Mouse (Mus musculus) neutrophil, adult 83 days (primary cell): ENCODE data around the gene Lrrc56. TPM values are rescaled to one million over a fixed set of nuclear protein-coding genes. Genes with fewer than 3 reads are reported as not detected.

Experiments
- total RNA-seq, 2 experiments: library from RNA; stranded (reverse); gene quantifications; one replicate each; pipeline ENCODE4 v1.2.4; 2023

Lrrc56 gene
- total RNA-seq, result 1 to 10 TPM; 3.9 to 6.0 TPM

GRCm38 (mm10) chr7:141193948-141194347 lies at the start of gene Lrrc56, which contains the start of gene Hras:
TSS of gene Lrrc56 (plus strand) at chr7:141194157.
TSS of gene Hras (minus strand) at chr7:141194005.

GRCm38 (mm10) chr7:141172116-141173006 lies 21.6 kb upstream of the Lrrc56 start, which contains the start of gene Rnh1:
TSS of gene Rnh1 (minus strand) at chr7:141172857.

GRCm38 (mm10) chr7:141213605-141214235 lies 19.8 kb downstream of the Lrrc56 start, which contains the start of gene Lmntd2:
TSS of gene Lmntd2 (minus strand) at chr7:141214080.

GRCm38 (mm10) chr7:141215101-141215879 lies 21.3 kb downstream of the Lrrc56 start, which contains the start of gene Rassf7:
TSS of gene Rassf7 (plus strand) at chr7:141215860.

GRCm38 (mm10) chr7:141228279-141229067 lies 34.5 kb downstream of the Lrrc56 start, which contains the start of gene Phrf1:
TSS of gene Phrf1 (plus strand) at chr7:141228784.

Other genes starting within 250 kb of the Lrrc56 start
- 1 to 10 TPM; 1.3 to 2.7 TPM for gene Ifitm5, start 243.9 kb upstream of the Lrrc56 start, total RNA-seq
- gene Gm45717, start 238.2 kb upstream of the Lrrc56 start, total RNA-seq, result not detected
- gene Ifitm2, start 238.2 kb upstream of the Lrrc56 start, total RNA-seq, result 100 to 1,000 TPM; 421 to 568 TPM
- gene Ifitm1, start 226.9 kb upstream of the Lrrc56 start, total RNA-seq, result 100 to 1,000 TPM; 245 to 419 TPM
- gene Ifitm3, start 183.4 kb upstream of the Lrrc56 start, total RNA-seq, result 100 to 1,000 TPM; 508 to 583 TPM
- gene Ifitm6, start 176.2 kb upstream of the Lrrc56 start, total RNA-seq, result 1,000 to 10,000 TPM in 1 of 2 experiments, 100 to 1,000 TPM in 1; 867 to 1,003 TPM
- not detected for gene Gm17387, start 165.0 kb upstream of the Lrrc56 start, total RNA-seq
- gene B4galnt4, start 133.1 kb upstream of the Lrrc56 start, total RNA-seq, result 1 to 10 TPM in 1 of 2 experiments, under 1 TPM in 1; 0.73 to 1.3 TPM
- 1 to 10 TPM; 3.7 to 4.0 TPM for gene Pkp3, start 115.9 kb upstream of the Lrrc56 start, total RNA-seq
- gene Sigirr, start 93.6 kb upstream of the Lrrc56 start, total RNA-seq, result 1 to 10 TPM; 5.3 to 6.2 TPM
- not detected for gene Ano9, start 76.4 kb upstream of the Lrrc56 start, total RNA-seq
- gene Ptdss2, start 71.8 kb upstream of the Lrrc56 start, total RNA-seq, result 10 to 100 TPM; 20.7 to 23.3 TPM
- gene Rnh1, start 21.3 kb upstream of the Lrrc56 start, total RNA-seq, result 10 to 100 TPM; 83.3 to 88.8 TPM
- 10 to 100 TPM; 25.7 to 32.3 TPM for gene Hras, start 152 bp upstream of the Lrrc56 start, total RNA-seq
- gene Lmntd2, start 19.9 kb downstream of the Lrrc56 start, total RNA-seq, result not detected
- 1 to 10 TPM; 4.7 to 7.6 TPM for gene Rassf7, start 21.7 kb downstream of the Lrrc56 start, total RNA-seq
- 10 to 100 TPM; 70.9 to 73.3 TPM for gene Phrf1, start 34.6 kb downstream of the Lrrc56 start, total RNA-seq
- 10 to 100 TPM; 36.2 to 42.0 TPM for gene Irf7, start 72.3 kb downstream of the Lrrc56 start, total RNA-seq
- not detected for gene Cdhr5, start 82.6 kb downstream of the Lrrc56 start, total RNA-seq
- not detected for gene Sct, start 85.0 kb downstream of the Lrrc56 start, total RNA-seq
- not detected for gene Drd4, start 97.8 kb downstream of the Lrrc56 start, total RNA-seq
- gene Deaf1, start 133.5 kb downstream of the Lrrc56 start, total RNA-seq, result 10 to 100 TPM; 24.3 to 35.7 TPM
- gene Tmem80, start 133.6 kb downstream of the Lrrc56 start, total RNA-seq, result 10 to 100 TPM in 1 of 2 experiments, 1 to 10 TPM in 1; 8.5 to 11.1 TPM
- under 1 TPM; 0.26 to 0.60 TPM for gene Eps8l2, start 144.7 kb downstream of the Lrrc56 start, total RNA-seq
- 100 to 1,000 TPM; 644 to 676 TPM for gene Taldo1, start 198.0 kb downstream of the Lrrc56 start, total RNA-seq
- 10 to 100 TPM; 20.7 to 21.1 TPM for gene Gatd1, start 220.0 kb downstream of the Lrrc56 start, total RNA-seq
- gene Cend1, start 235.3 kb downstream of the Lrrc56 start, total RNA-seq, result not detected
- gene Slc25a22, start 243.7 kb downstream of the Lrrc56 start, total RNA-seq, result 10 to 100 TPM; 13.1 to 17.9 TPM
- gene Pidd1, start 249.9 kb downstream of the Lrrc56 start, total RNA-seq, result 10 to 100 TPM; 14.4 to 16.1 TPM